Mouse (Mus musculus) embryonic facial prominence, embryonic 15.5 days (tissue): ENCODE measurements around the gene Mttp. TPM values are rescaled to one million over a fixed set of nuclear protein-coding genes. Genes with fewer than 3 reads are reported as not detected.

Experiments used
- ATAC-seq: fragments of 200-750 bp; cut with Nextera tagmentation; 2 replicates; pipeline ENCODE4 v1.8.0; 2017; ENCODE audit warnings: low read depth, moderate TSS enrichment; ENCODE audit not compliant: insufficient number of reproducible peaks, low FRiP score, low TSS enrichment
- H3K27ac ChIP-seq: fragments of 300-500 bp; sonication (generic); replicated peaks from 2 replicates; pipeline ENCODE4 v1.5.1; 2015; ENCODE audit warnings: mild to moderate bottlenecking, inconsistent platforms
- H3K27me3 ChIP-seq: fragments of 300-500 bp; sonication (generic); 2 replicates; pipeline ENCODE4 v1.6.1; 2015; ENCODE audit warnings: inconsistent platforms
- H3K36me3 ChIP-seq: fragments of 300-500 bp; sonication (generic); 2 replicates; pipeline ENCODE4 v1.6.1; 2015; ENCODE audit warnings: mild to moderate bottlenecking, inconsistent platforms
- H3K4me1 ChIP-seq: fragments of 300-500 bp; sonication (generic); 2 replicates; pipeline ENCODE4 v1.6.1; 2015; ENCODE audit warnings: inconsistent platforms
- H3K4me2 ChIP-seq: fragments of 300-500 bp; sonication (generic); replicated peaks from 2 replicates; pipeline ENCODE4 v1.6.1; 2015; ENCODE audit warnings: mild to moderate bottlenecking, inconsistent platforms
- H3K4me3 ChIP-seq: fragments of 300-500 bp; sonication (generic); replicated peaks from 2 replicates; pipeline ENCODE4 v1.5.1; 2015; ENCODE audit warnings: mild to moderate bottlenecking, inconsistent platforms
- H3K9ac ChIP-seq: fragments of 300-500 bp; sonication (generic); 2 replicates; pipeline ENCODE4 v1.6.1; 2015; ENCODE audit warnings: inconsistent platforms
- H3K9me3 ChIP-seq: fragments of 300-500 bp; sonication (generic); replicated peaks from 2 replicates; pipeline ENCODE4 v1.6.1; 2016; ENCODE audit warnings: inconsistent platforms
- WGBS: fragments of 180-500 bp; shearing (Covaris S2); methylation state at CpG from one replicate; pipeline ENCODE4 v1.1.7; 2015; 5-methylcytosine and 5-hydroxymethylcytosine counted together
- polyA plus RNA-seq: library from polyadenylated mRNA; unstranded; fragments of >200 nt; fragmentation: Nextera tagmentation; extraction: Ambion mirVana; gene quantifications from 2 replicates; pipeline ENCODE4 v1.2.1, GENCODE M21; 2015

Gene Mttp
- polyA plus RNA-seq, 1 experiment from 2014 or later: 8.7 TPM

- no peak; the same call in 1 of the 2 replicates for ATAC-seq
- H3K4me3 ChIP-seq: no peak overlapping the region
- H3K4me2 ChIP-seq: no peak overlapping the region
- WGBS: 67% methylated on average over 7 of the region's 7 CpGs
- no peaks in the 10 kb centered on the region for H3K36me3 ChIP-seq
- H3K27me3 ChIP-seq: no peaks in the 10 kb centered on the region
- H3K9me3 ChIP-seq: no peaks in the 10 kb centered on the region
- no peak overlapping the region for H3K27ac ChIP-seq
- no peak overlapping the region for H3K9ac ChIP-seq
- H3K4me1 ChIP-seq: peaks cover 3% of the 10 kb centered on the region; the same call in 1 of the 2 replicates
Measured at GRCm38 (mm10) chr3:138043316-138043715, 101.5 kb downstream of the Mttp start.

- Histone ChIP-seq H3K36me3 (no peaks in the 10 kb centered on the region), H3K9ac (no peak overlapping the region), H3K27ac (no peak overlapping the region), H3K27me3 (no peaks in the 10 kb centered on the region), H3K4me1 (peaks cover 3% of the 10 kb centered on the region; the same call in 1 of the 2 replicates), H3K9me3 (no peaks in the 10 kb centered on the region), H3K4me3 (no peak overlapping the region), H3K4me2 (no peak overlapping the region)
- ATAC-seq: no peak
- WGBS: 60% methylated on average over 3 of the region's 3 CpGs
Measured at GRCm38 (mm10) chr3:138041591-138042301, 103.0 kb downstream of the Mttp start.

GRCm38 (mm10) chr3:138040938-138041337 is 103.8 kb downstream of the Mttp start:
- no peaks in the 10 kb centered on the region for H3K27me3 ChIP-seq
- no peak overlapping the region for H3K4me3 ChIP-seq
- ATAC-seq: no peak
- no peaks in the 10 kb centered on the region for H3K9me3 ChIP-seq
- H3K36me3 ChIP-seq: no peaks in the 10 kb centered on the region
- no peak overlapping the region for H3K4me2 ChIP-seq
- H3K4me1 ChIP-seq: peaks cover 3% of the 10 kb centered on the region; the same call in 1 of the 2 replicates
- 72% methylated on average over 2 of the region's 2 CpGs for WGBS
- H3K27ac ChIP-seq: no peak overlapping the region
- H3K9ac ChIP-seq: no peak overlapping the region

Other genes with a start within 250 kb of the Mttp start
- gene Lamtor3, start 226.5 kb downstream of the Mttp start, polyA plus RNA-seq: 110 and 116 TPM in 2 replicates
- gene Dapp1, start 163.4 kb downstream of the Mttp start, polyA plus RNA-seq: 11.5 and 15.9 TPM in 2 replicates
- gene 1110002E22Rik, start 79.9 kb downstream of the Mttp start, polyA plus RNA-seq: 1.9 and 2.8 TPM in 2 replicates
- gene Gm5105, start 77.6 kb downstream of the Mttp start, polyA plus RNA-seq: 0.17 and 0.35 TPM in 2 replicates
- 7.7 and 10.8 TPM in 2 replicates for gene Trmt10a, start 1.5 kb downstream of the Mttp start, polyA plus RNA-seq
- gene 4930579F01Rik, start 48.9 kb upstream of the Mttp start, polyA plus RNA-seq: 0.12 and 0.36 TPM in 2 replicates
- 8.1 and 8.7 TPM in 2 replicates for gene Adh7, start 72.8 kb upstream of the Mttp start, polyA plus RNA-seq
- gene Adh1, start 116.0 kb upstream of the Mttp start, polyA plus RNA-seq: 30.5 and 31.6 TPM in 2 replicates
- gene Adh6a, start 168.3 kb upstream of the Mttp start, polyA plus RNA-seq: 0.40 TPM in 1 of 2 replicates, not detected in the other
- 1.2 and 1.3 TPM in 2 replicates for gene Adh6b, start 196.8 kb upstream of the Mttp start, polyA plus RNA-seq